Mouse (Mus musculus): ENCODE data around the gene Dcun1d2. TPM values are rescaled to one million over a fixed set of nuclear protein-coding genes. Genes with fewer than 3 reads are reported as not detected.

The Dcun1d2 gene
- total and polyA plus RNA-seq, 2 experiments from 2014 or later, result 27.8 to 37.7 TPM

- H3K27me3 ChIP-seq (ENCODE audit: control insufficient read depth, insufficient read depth, low read length), result no peaks in the 10 kb centered on the region
- no peak overlapping the region for H3K4me3 ChIP-seq (ENCODE audit: low read depth, low read length)
- H3K9me3 ChIP-seq (replicated peaks; ENCODE audit: control insufficient read depth, low read length), result no peaks in the 10 kb centered on the region
- DNase-seq (ENCODE audit: low spot score) (no peak), ATAC-seq (ENCODE audit: insufficient read depth, low read depth) (no peak)
- WGBS, result 84% methylated on average over 10 of the region's 10 CpGs
- no peak overlapping the region for H3K27ac ChIP-seq (ENCODE audit: low read depth)
- H3K36me3 ChIP-seq (replicated peaks; ENCODE audit: control insufficient read depth, insufficient read depth, low read length), result peaks cover 50% of the 10 kb centered on the region
- no peaks in the 10 kb centered on the region for H3K4me1 ChIP-seq (ENCODE audit: control insufficient read depth, insufficient read depth)
- no peak for TF ChIP-seq EP300 (IDR thresholded peaks at IDR 0.05; ENCODE audit: low read depth)
- no peak for TF ChIP-seq CTCF (IDR thresholded peaks at IDR 0.05; ENCODE audit: low read depth)
- H3K9ac ChIP-seq (replicated peaks; ENCODE audit: low read depth, low read length), result no peak overlapping the region
- H3K4me2 ChIP-seq (ENCODE audit: low read depth, low read length), result no peak overlapping the region
Observed at GRCm38 (mm10) chr8:13316671-13317070, 28.7 kb upstream of the Dcun1d2 start.

- DNase-seq (ENCODE audit: low spot score) (no peak), ATAC-seq (ENCODE audit: insufficient read depth, low read depth) (no peak)
- no peaks in the 10 kb centered on the region for H3K9me3 ChIP-seq (replicated peaks; ENCODE audit: control insufficient read depth, low read length)
- H3K36me3 ChIP-seq (replicated peaks; ENCODE audit: control insufficient read depth, insufficient read depth, low read length), result peaks cover 46% of the 10 kb centered on the region
- no peak for TF ChIP-seq CTCF (IDR thresholded peaks at IDR 0.05; ENCODE audit: low read depth)
- no peak for TF ChIP-seq EP300 (IDR thresholded peaks at IDR 0.05; ENCODE audit: low read depth)
- H3K4me2 ChIP-seq (ENCODE audit: low read depth, low read length), result no peak overlapping the region
- H3K27me3 ChIP-seq (ENCODE audit: control insufficient read depth, insufficient read depth, low read length), result no peaks in the 10 kb centered on the region
- H3K4me3 ChIP-seq (ENCODE audit: low read depth, low read length), result no peak overlapping the region
- no peak overlapping the region for H3K27ac ChIP-seq (ENCODE audit: low read depth)
- 82% methylated on average over 3 of the region's 3 CpGs for WGBS
- no peaks in the 10 kb centered on the region for H3K4me1 ChIP-seq (ENCODE audit: control insufficient read depth, insufficient read depth)
- no peak overlapping the region for H3K9ac ChIP-seq (replicated peaks; ENCODE audit: low read depth, low read length)
Observed at GRCm38 (mm10) chr8:13314922-13315321, 27.0 kb upstream of the Dcun1d2 start.

- ATAC-seq (ENCODE audit: insufficient read depth, low read depth), result no peak
- no peak overlapping the region for H3K9ac ChIP-seq (replicated peaks; ENCODE audit: low read depth, low read length)
- WGBS, result 79% methylated on average over 9 of the region's 9 CpGs
- no peaks in the 10 kb centered on the region for H3K9me3 ChIP-seq (replicated peaks; ENCODE audit: control insufficient read depth, low read length)
- no peak overlapping the region for H3K4me2 ChIP-seq (ENCODE audit: low read depth, low read length)
- no peak overlapping the region for H3K27ac ChIP-seq (ENCODE audit: low read depth)
- peaks cover 40% of the 10 kb centered on the region for H3K36me3 ChIP-seq (replicated peaks; ENCODE audit: control insufficient read depth, insufficient read depth, low read length)
- H3K27me3 ChIP-seq (ENCODE audit: control insufficient read depth, insufficient read depth, low read length), result no peaks in the 10 kb centered on the region
- H3K4me1 ChIP-seq (ENCODE audit: control insufficient read depth, insufficient read depth), result no peaks in the 10 kb centered on the region
- H3K4me3 ChIP-seq (ENCODE audit: low read depth, low read length), result no peak overlapping the region
- no peak for DNase-seq (ENCODE audit: low spot score)
- no peak for TF ChIP-seq EP300 (IDR thresholded peaks at IDR 0.05; ENCODE audit: low read depth)
- no peak for TF ChIP-seq CTCF (IDR thresholded peaks at IDR 0.05; ENCODE audit: low read depth)
Observed at GRCm38 (mm10) chr8:13306916-13307315, 19.0 kb upstream of the Dcun1d2 start.

- no peaks in the 10 kb centered on the region for H3K27me3 ChIP-seq (ENCODE audit: control insufficient read depth, insufficient read depth, low read length)
- H3K27ac ChIP-seq (ENCODE audit: low read depth), result no peak overlapping the region
- no peak overlapping the region for H3K9ac ChIP-seq (replicated peaks; ENCODE audit: low read depth, low read length)
- no peak for TF ChIP-seq CTCF (IDR thresholded peaks at IDR 0.05; ENCODE audit: low read depth)
- no peak for TF ChIP-seq EP300 (IDR thresholded peaks at IDR 0.05; ENCODE audit: low read depth)
- no peak for DNase-seq (ENCODE audit: low spot score)
- no peaks in the 10 kb centered on the region for H3K4me1 ChIP-seq (ENCODE audit: control insufficient read depth, insufficient read depth)
- no peaks in the 10 kb centered on the region for H3K9me3 ChIP-seq (replicated peaks; ENCODE audit: control insufficient read depth, low read length)
- H3K4me2 ChIP-seq (ENCODE audit: low read depth, low read length), result no peak overlapping the region
- no peak for ATAC-seq (ENCODE audit: insufficient read depth, low read depth)
- 54% methylated on average over 7 of the region's 7 CpGs for WGBS
- no peak overlapping the region for H3K4me3 ChIP-seq (ENCODE audit: low read depth, low read length)
- peaks cover 45% of the 10 kb centered on the region for H3K36me3 ChIP-seq (replicated peaks; ENCODE audit: control insufficient read depth, insufficient read depth, low read length)
Observed at GRCm38 (mm10) chr8:13306309-13306909, 18.5 kb upstream of the Dcun1d2 start.

- TF ChIP-seq CTCF (IDR thresholded peaks at IDR 0.05; ENCODE audit: low read depth) (no peak), EP300 (IDR thresholded peaks at IDR 0.05; ENCODE audit: low read depth) (no peak)
- H3K9me3 ChIP-seq (replicated peaks; ENCODE audit: control insufficient read depth, low read length), result no peaks in the 10 kb centered on the region
- H3K4me2 ChIP-seq (ENCODE audit: low read depth, low read length), result no peak overlapping the region
- no peak for ATAC-seq (ENCODE audit: insufficient read depth, low read depth)
- no peak overlapping the region for H3K9ac ChIP-seq (replicated peaks; ENCODE audit: low read depth, low read length)
- no peaks in the 10 kb centered on the region for H3K27me3 ChIP-seq (ENCODE audit: control insufficient read depth, insufficient read depth, low read length)
- H3K36me3 ChIP-seq (replicated peaks; ENCODE audit: control insufficient read depth, insufficient read depth, low read length), result peaks cover 50% of the 10 kb centered on the region
- 96% methylated on average over 4 of the region's 4 CpGs for WGBS
- H3K27ac ChIP-seq (ENCODE audit: low read depth), result no peak overlapping the region
- H3K4me1 ChIP-seq (ENCODE audit: control insufficient read depth, insufficient read depth), result no peaks in the 10 kb centered on the region
- no peak overlapping the region for H3K4me3 ChIP-seq (ENCODE audit: low read depth, low read length)
- no peak for DNase-seq (ENCODE audit: low spot score)
Observed at GRCm38 (mm10) chr8:13305884-13306283, 18.0 kb upstream of the Dcun1d2 start.

- no peak for ATAC-seq (ENCODE audit: insufficient read depth, low read depth)
- no peak for TF ChIP-seq CTCF (IDR thresholded peaks at IDR 0.05; ENCODE audit: low read depth)
- TF ChIP-seq EP300 (IDR thresholded peaks at IDR 0.05; ENCODE audit: low read depth), result no peak
Observed at GRCm38 (mm10) chr8:13305459-13305858, 17.5 kb upstream of the Dcun1d2 start.

More at GRCm38 (mm10) chr8:13305459-13305858, 17.5 kb upstream of the Dcun1d2 start:
- Histone ChIP-seq H3K9me3 (replicated peaks; ENCODE audit: control insufficient read depth, low read length) (no peaks in the 10 kb centered on the region), H3K36me3 (replicated peaks; ENCODE audit: control insufficient read depth, insufficient read depth, low read length) (peaks cover 53% of the 10 kb centered on the region), H3K27ac (ENCODE audit: low read depth) (no peak overlapping the region), H3K27me3 (ENCODE audit: control insufficient read depth, insufficient read depth, low read length) (no peaks in the 10 kb centered on the region), H3K9ac (replicated peaks; ENCODE audit: low read depth, low read length) (no peak overlapping the region), H3K4me3 (ENCODE audit: low read depth, low read length) (no peak overlapping the region), H3K4me2 (ENCODE audit: low read depth, low read length) (no peak overlapping the region), H3K4me1 (ENCODE audit: control insufficient read depth, insufficient read depth) (no peaks in the 10 kb centered on the region)
- no peak for DNase-seq (ENCODE audit: low spot score)
- 88% methylated on average over 6 of the region's 6 CpGs for WGBS
